Comparison of ENCODE assay signal across 9 mouse cellular contexts in genomic region chr13:45807593-45808043, GRCm38 (mm10).
DNase-seq lines count a peak whose midpoint lies in the region; ATAC-seq and TF ChIP-seq lines count a peak whose summit lies in the region.
"Had no signal": no experiment of that assay in that cellular context is flagged by ENCODE, and none has a peak within 500 bp of the region (broad histone marks: within the 10 kb centered on the region; RNA-seq: fewer than 3 reads in every experiment).

No protein-coding gene starts in this region.

- peaks cover 13% of the 10 kb centered on the region for H3K4me1 ChIP-seq in E14TG2a.4 (replicated peaks; ENCODE audit: low read depth, low read length)
- peaks cover 21% of the 10 kb centered on the region for H3K4me1 ChIP-seq in heart, embryonic 11.5 days (ENCODE audit: control insufficient read depth, insufficient read depth, low read length)
- peaks cover 8% of the 10 kb centered on the region; the same call in 1 of the 2 replicates for H3K4me1 ChIP-seq in midbrain, postnatal 0 days (ENCODE audit: insufficient read depth, low read length)

- DNase-seq in gastrocnemius, adult 18-20 months (ENCODE audit: low spot score) = peak; percentile 17
- DNase-seq in gastrocnemius, postnatal 36 days = no peak
- peak; percentile 57 to 59 for DNase-seq in cerebellum, postnatal 36 days
- DNase-seq in left cerebral cortex, adult 2 months (ENCODE audit: extremely low spot score in 1 of 2, low spot score in 2 of 2) = peak; percentile 70 to 80
- DNase-seq in midbrain, postnatal 0 days (ENCODE audit: low spot score) = peak; percentile 53
- peak; percentile 47 for DNase-seq in thymus, postnatal 14 days
- DNase-seq: liver, embryonic 13.5 days had no signal

- no peak overlapping the region for H3K27ac ChIP-seq in heart, embryonic 11.5 days (ENCODE audit: low read depth, low read length)
- H3K27ac ChIP-seq in left cerebral cortex, adult 2 months = peak overlapping the region; percentile 54
- H3K27ac ChIP-seq in midbrain, postnatal 0 days (ENCODE audit: low read depth, low read length) = no peak overlapping the region
- H3K27ac ChIP-seq: liver, embryonic 13.5 days had no signal

- TF ChIP-seq CTCF in E14TG2a.4 (conservative IDR thresholded peaks at IDR 0.05; ENCODE audit: low read length) = peak; percentile 84
- TF ChIP-seq CTCF in left cerebral cortex, adult 2 months (IDR thresholded peaks at IDR 0.05) = peak; percentile 83
- TF ChIP-seq CTCF in midbrain, postnatal 0 days (IDR thresholded peaks at IDR 0.05) = peak; percentile 79

- H3K4me2 ChIP-seq in heart, embryonic 11.5 days = peak overlapping the region; percentile 54
- peak overlapping the region; percentile 47 for H3K4me2 ChIP-seq in midbrain, postnatal 0 days (ENCODE audit: low read depth, low read length, poor library complexity, severe bottlenecking)
- H3K4me2 ChIP-seq: liver, embryonic 13.5 days had no signal

- 51% methylated on average over 18 of the region's 18 CpGs for WGBS in heart, embryonic 11.5 days (ENCODE audit: insufficient replicate concordance)
- WGBS in midbrain, postnatal 0 days = 23% methylated on average over 18 of the region's 18 CpGs

- intact Hi-C loops in gastrocnemius, postnatal 36 days (cut with DNase I) = loop anchor here (5.0 kb wide), 1 partner anchor 160 kb away; the partner anchor contains the start of gene Atxn1
- intact Hi-C loops in left cerebral cortex, adult 2 months (cut with DNase I) = loop anchor here (5.0 kb wide), 1 partner anchor 60 kb away; no protein-coding TSS in a partner anchor

- H3K9me3 ChIP-seq in E14TG2a.4 (ENCODE audit: low read length) = no peaks in the 10 kb centered on the region
- H3K9me3 ChIP-seq in heart, embryonic 11.5 days (replicated peaks; ENCODE audit: control insufficient read depth, low read length) = no peaks in the 10 kb centered on the region
- H3K9me3 ChIP-seq in midbrain, postnatal 0 days (ENCODE audit: low read length) = no peaks in the 10 kb centered on the region
- H3K9me3 ChIP-seq: liver, embryonic 13.5 days had no signal

- no peaks in the 10 kb centered on the region for H3K36me3 ChIP-seq in E14TG2a.4 (ENCODE audit: insufficient read depth, low read length)
- H3K36me3 ChIP-seq in heart, embryonic 11.5 days (ENCODE audit: control insufficient read depth, insufficient read depth, low read length) = no peaks in the 10 kb centered on the region
- H3K36me3 ChIP-seq in midbrain, postnatal 0 days (ENCODE audit: insufficient read depth, low read length) = no peaks in the 10 kb centered on the region
- H3K36me3 ChIP-seq: liver, embryonic 13.5 days had no signal

- peak overlapping the region; percentile 2; the same call in 1 of the 2 replicates for H3K9ac ChIP-seq in heart, embryonic 11.5 days (ENCODE audit: low read depth, low read length)
- 0 out of 2 replicates have a peak overlapping the region, but pooled peaks have one; percentile 13 for H3K9ac ChIP-seq in midbrain, postnatal 0 days (replicated peaks; ENCODE audit: low read length, poor library complexity, severe bottlenecking)
- H3K9ac ChIP-seq: liver, embryonic 13.5 days had no signal

- H3K27me3 ChIP-seq in E14TG2a.4 (ENCODE audit: insufficient read depth, low read length) = peaks cover 6% of the 10 kb centered on the region; the same call in 1 of the 2 replicates
- no peaks in the 10 kb centered on the region for H3K27me3 ChIP-seq in heart, embryonic 11.5 days (ENCODE audit: control insufficient read depth, insufficient read depth, low read length)
- H3K27me3 ChIP-seq in midbrain, postnatal 0 days (ENCODE audit: insufficient read depth, low read length) = no peaks in the 10 kb centered on the region
- H3K27me3 ChIP-seq: liver, embryonic 13.5 days had no signal

- no peak overlapping the region for H3K4me3 ChIP-seq in E14TG2a.4 (replicated peaks; ENCODE audit: low read length)
- H3K4me3 ChIP-seq in heart, embryonic 11.5 days (ENCODE audit: low read depth, low read length) = no peak overlapping the region
- peak overlapping the region; percentile 46 for H3K4me3 ChIP-seq in left cerebral cortex, adult 2 months
- peak overlapping the region; percentile 17; the same call in 1 of the 2 replicates for H3K4me3 ChIP-seq in midbrain, postnatal 0 days (ENCODE audit: low read depth, low read length)
- H3K4me3 ChIP-seq: liver, embryonic 13.5 days had no signal

- no peak for ATAC-seq in heart, embryonic 11.5 days (replicated peaks; ENCODE audit: insufficient number of reproducible peaks, low FRiP score, low TSS enrichment)
- ATAC-seq in midbrain, postnatal 0 days (ENCODE audit: low FRiP score) = no peak

Comparison
In these comparisons a context has a peak if more than half of its experiments do, and no peak if none do; other contexts are left out.
1. DNase-seq: peak in gastrocnemius, adult 18-20 months (single experiment), cerebellum, postnatal 36 days (2 of 2), left cerebral cortex, adult 2 months (2 of 2), midbrain, postnatal 0 days (single experiment) and thymus, postnatal 14 days (single experiment); none in gastrocnemius, postnatal 36 days (0 of 2).
2. H3K4me3 ChIP-seq: peak in left cerebral cortex, adult 2 months (single experiment) and midbrain, postnatal 0 days (single experiment); none in E14TG2a.4 (single experiment) and heart, embryonic 11.5 days (single experiment).
3. Peak in every context shown above with its lines, with median percentiles within 50 percentile points of each other: CTCF ChIP-seq.